Mouse (Mus musculus): ENCODE results near the gene Col9a3. TPM values are rescaled to one million over a fixed set of nuclear protein-coding genes. Genes with fewer than 3 reads are reported as not detected.

Gene Col9a3
- total and polyA plus RNA-seq, 3 experiments = 0.15 to 0.56 TPM; not detected in 1

GRCm38 (mm10) chr2:180657394-180658013 is 59.9 kb downstream of the Col9a3 start (continued):
- TF ChIP-seq ELF1 (IDR thresholded peaks at IDR 0.05; ENCODE audit: low read depth, low read length) = no peak
- no peak for TF ChIP-seq MAZ (IDR thresholded peaks at IDR 0.05; ENCODE audit: low read depth, low read length)
- TF ChIP-seq TBP (IDR thresholded peaks at IDR 0.05; ENCODE audit: low read depth, low read length) = no peak
- no peak for TF ChIP-seq MYB (IDR thresholded peaks at IDR 0.05; ENCODE audit: low read depth, low read length)
- no peak for TF ChIP-seq TAL1 (IDR thresholded peaks at IDR 0.05; ENCODE audit: low read length)
- no peak for TF ChIP-seq BHLHE40 (IDR thresholded peaks at IDR 0.05; ENCODE audit: borderline replicate concordance, low read depth, low read length)
- TF ChIP-seq E2F4 (IDR thresholded peaks at IDR 0.05; ENCODE audit: borderline replicate concordance, low read depth, low read length) = no peak
- TF ChIP-seq ZNF384 (IDR thresholded peaks at IDR 0.05; ENCODE audit: low read depth, low read length) = no peak
- TF ChIP-seq ETS1 (IDR thresholded peaks at IDR 0.05; ENCODE audit: low read depth, low read length) = no peak
- no peak for TF ChIP-seq NRF1 (IDR thresholded peaks at IDR 0.05; ENCODE audit: insufficient read depth, low read depth, low read length, poor library complexity, severe bottlenecking)
- TF ChIP-seq NELFE (IDR thresholded peaks at IDR 0.05; ENCODE audit: low read depth, low read length) = no peak
- TF ChIP-seq RCOR1 (IDR thresholded peaks at IDR 0.05; ENCODE audit: low read depth, low read length) = no peak
- no peak for TF ChIP-seq POLR2A (IDR thresholded peaks at IDR 0.05; ENCODE audit: control insufficient read depth in 1 of 2, insufficient read depth in 1 of 2, low read depth in 1 of 2, low read length in 2 of 2, poor library complexity in 1 of 2)
- no peak for TF ChIP-seq KAT2A (conservative IDR thresholded peaks at IDR 0.05; ENCODE audit: low read depth, low read length)
- TF ChIP-seq RAD21 (IDR thresholded peaks at IDR 0.05; ENCODE audit: low read depth, low read length) = peak; percentile 65
- TF ChIP-seq MXI1 (IDR thresholded peaks at IDR 0.05; ENCODE audit: low read depth, low read length) = no peak
- TF ChIP-seq JUND (IDR thresholded peaks at IDR 0.05; ENCODE audit: low read depth, low read length) = no peak
- TF ChIP-seq TCF12 (IDR thresholded peaks at IDR 0.05; ENCODE audit: low read depth, low read length) = no peak
- TF ChIP-seq CHD2 (IDR thresholded peaks at IDR 0.05; ENCODE audit: low read length) = no peak
- peak; percentile 52 for TF ChIP-seq ZC3H11A (IDR thresholded peaks at IDR 0.05; ENCODE audit: low read depth, low read length)

GRCm38 (mm10) chr2:180658381-180658780 is 60.8 kb downstream of the Col9a3 start:
- TF ChIP-seq HCFC1 (IDR thresholded peaks at IDR 0.05; ENCODE audit: low read depth, low read length) = no peak

More at GRCm38 (mm10) chr2:180658381-180658780, 60.8 kb downstream of the Col9a3 start:
- no peak for DNase-seq (ENCODE audit: low read depth, low spot score)
- Histone ChIP-seq H3K4me3 (ENCODE audit: control insufficient read depth in 1 of 2, insufficient read depth in 1 of 2, low read depth in 2 of 2, low read length in 2 of 2) (no peak overlapping the region), H3K27me3 (ENCODE audit: control insufficient read depth in 1 of 2, insufficient read depth in 2 of 2, low read length in 2 of 2) (no peaks in the 10 kb centered on the region), H3K4me1 (ENCODE audit: control insufficient read depth in 1 of 2, insufficient read depth in 2 of 2, low read length in 2 of 2) (no peaks in the 10 kb centered on the region), H3K79me2 (ENCODE audit: control insufficient read depth, insufficient read depth, low read length, poor library complexity) (no peaks in the 10 kb centered on the region), H3K9ac (ENCODE audit: control insufficient read depth, low read depth, low read length, poor library complexity, severe bottlenecking) (no peak overlapping the region), H3K36me3 (ENCODE audit: control insufficient read depth in 1 of 2, insufficient read depth in 2 of 2, low read length in 2 of 2) (peaks cover 0 to 3% of the 10 kb centered on the region in 2 experiments; a peak in 1 of 4 replicates), H3K9me3 (replicated peaks; ENCODE audit: insufficient read depth, low read length) (no peaks in the 10 kb centered on the region), H3K27ac (ENCODE audit: control insufficient read depth, low read depth, low read length) (no peak overlapping the region)
